Mouse (Mus musculus) fibroblast of lung, adult 2 months (primary cell): Measurements from ENCODE around the gene Srgn.
A peak's percentile ranks its signal among the peaks of the same experiment; 100 is the strongest.

Experiments used
- DNase-seq: peaks from one replicate; pipeline ENCODE4 v3.0.0-alpha.2; 2011; ENCODE audit warnings: low read depth

The Srgn gene

GRCm38 (mm10) chr10:62527351-62527750, at the start of gene Srgn:
Gene Srgn (minus strand): TSS chr10:62527451.
- no peak for DNase-seq

- no peak for DNase-seq
These were observed 47.8 kb upstream of the Srgn start for GRCm38 (mm10) chr10:62575001-62575400.

DNA sequence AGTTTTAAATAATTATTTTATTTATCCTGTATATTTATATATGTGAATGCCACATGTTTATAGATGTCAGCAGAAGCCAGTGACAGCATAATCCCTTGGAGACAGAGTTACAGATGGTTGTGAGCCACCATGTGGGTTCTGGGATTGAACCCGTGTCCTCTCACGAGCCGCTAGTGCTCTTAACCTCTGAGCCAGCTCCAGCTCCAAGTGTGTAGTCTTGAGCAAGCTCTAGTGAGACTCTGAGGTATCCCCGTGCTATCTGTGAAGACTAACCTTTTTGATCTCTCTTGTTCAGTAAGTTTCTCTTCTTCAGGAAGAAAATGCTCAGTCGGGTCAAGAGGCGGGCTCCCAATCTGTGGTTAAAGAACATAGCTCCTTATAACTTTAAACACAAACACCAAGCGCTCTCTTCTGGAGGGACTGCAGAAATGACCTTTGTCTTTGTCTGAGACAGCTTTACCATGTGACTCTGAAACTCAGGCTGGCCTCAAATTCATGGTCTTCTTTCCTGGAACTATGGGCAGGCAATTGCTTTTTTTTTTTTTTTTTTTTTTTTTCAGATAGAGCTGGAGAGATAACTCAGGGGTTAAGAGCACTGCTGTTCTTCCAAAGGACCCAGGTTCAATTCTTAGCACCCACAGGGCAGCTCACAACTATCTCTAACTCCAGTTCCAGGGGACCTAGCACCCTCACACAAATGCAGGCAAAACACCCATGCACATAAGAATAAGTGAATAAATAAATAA, 43.0 kb upstream of the Srgn start:
- no peak for DNase-seq

DNA sequence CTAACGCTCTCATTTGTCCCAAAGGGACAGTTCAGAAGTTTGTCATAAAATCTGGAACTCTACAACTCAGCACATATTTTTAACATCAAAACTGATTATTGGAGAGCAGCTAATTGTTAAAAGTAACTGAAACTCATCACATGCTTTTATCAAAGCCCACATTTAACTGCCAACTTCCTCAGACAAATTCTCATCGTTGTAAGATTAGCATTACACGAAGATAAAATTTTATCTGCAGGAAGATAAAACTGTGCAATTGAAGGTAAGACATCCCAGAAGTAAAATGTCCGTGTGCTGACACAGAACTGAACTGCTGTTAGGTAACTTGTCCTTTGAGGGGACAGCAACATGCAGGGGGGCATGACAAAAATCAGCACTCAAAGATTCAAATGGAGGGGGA, 41.6 kb upstream of the Srgn start:
- no peak for DNase-seq

DNA sequence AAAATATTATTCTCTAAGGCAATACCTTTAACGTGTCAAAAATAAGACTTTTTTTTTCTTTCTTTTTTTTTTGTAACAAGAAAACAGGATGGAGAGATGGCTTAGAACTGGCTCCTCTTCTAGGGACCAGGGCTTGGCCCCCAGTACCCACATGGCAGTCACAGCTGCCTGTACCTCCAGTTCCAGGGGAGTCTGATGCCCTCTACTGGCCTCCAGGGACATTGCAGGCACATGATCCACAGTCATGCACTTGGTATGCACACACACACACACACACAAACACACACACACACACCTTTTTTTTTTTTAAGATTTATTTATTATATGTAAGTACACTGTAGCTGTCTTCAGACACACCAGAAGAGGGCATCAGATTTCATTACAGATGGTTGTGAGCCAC, 30.5 kb upstream of the Srgn start:
- no peak for DNase-seq

DNA sequence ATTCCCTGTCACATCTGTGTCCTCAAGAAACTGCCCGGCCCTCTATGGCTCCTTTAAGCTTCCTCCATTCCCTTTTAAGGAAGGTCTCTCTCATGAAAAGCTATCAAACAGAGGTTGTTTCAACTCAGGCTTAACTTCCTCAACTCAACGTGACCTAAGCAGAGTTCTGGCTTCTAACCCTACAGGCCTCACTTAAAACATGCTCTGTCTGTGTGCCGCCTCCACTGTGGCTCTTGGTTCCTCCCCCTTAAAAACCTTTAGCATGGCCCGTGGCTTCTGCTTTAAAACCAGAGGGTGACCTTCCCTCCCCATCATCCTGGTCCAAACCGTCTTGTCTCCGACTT, 29.3 kb upstream of the Srgn start:
- no peak for DNase-seq

GRCm38 (mm10) chr10:62555705-62556557, 28.7 kb upstream of the Srgn start:
- DNase-seq, result no peak

DNA sequence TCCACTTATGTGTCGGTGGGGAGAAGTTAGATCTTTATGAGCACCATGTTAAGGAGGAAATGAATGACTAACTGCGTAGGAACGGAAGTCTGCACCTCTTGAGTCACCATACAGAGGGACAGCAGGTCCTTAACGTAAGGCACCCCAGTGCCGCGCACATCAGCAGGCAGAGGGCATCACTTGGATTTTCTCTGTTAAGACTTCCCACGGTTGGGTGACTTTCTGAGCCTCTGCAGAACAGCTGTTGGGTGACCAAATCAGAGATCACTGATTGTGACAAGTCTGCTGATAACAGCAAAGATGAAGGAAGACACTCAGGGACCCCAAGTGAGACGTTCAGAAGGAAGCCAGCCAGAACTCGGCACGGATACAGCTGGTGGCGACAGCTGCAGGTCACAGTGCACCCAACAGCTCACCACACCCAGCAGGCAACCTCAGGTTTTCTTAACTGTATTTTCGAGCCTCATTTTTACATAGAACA, 26.4 kb upstream of the Srgn start:
- no peak for DNase-seq

GRCm38 (mm10) chr10:62550787-62551300, 23.6 kb upstream of the Srgn start:
- no peak for DNase-seq

DNA sequence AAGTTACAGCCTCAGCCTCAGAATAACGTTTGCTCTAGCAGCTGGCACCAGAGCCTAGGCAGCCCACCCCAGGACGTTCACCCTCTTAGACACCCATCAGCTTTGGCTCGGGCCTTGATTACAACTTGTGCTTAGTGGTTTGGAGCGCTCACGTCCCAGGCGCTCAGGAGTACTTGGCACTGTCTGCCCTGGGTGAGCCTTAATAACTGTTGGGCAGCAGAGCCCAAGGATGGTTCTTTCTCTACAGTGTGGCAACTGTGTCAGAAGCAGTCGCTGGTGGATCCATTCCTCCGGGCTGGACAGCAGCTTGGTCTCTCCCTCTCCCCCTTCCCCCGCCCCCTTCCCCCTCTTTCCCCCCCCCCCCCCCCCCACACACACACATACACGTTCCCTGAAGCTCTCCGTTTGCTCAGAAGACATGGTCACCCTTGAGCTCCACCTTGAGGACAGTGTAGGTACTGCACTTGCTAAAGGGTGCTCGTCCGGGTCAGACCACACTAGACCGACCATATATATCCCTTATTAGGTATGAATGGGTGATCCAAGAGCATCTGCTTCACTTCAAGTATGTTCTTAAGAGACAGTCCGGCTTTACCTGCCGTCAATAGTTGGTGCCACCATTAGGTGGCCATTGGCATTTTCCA, 22.4 kb upstream of the Srgn start:
- peak; percentile 31 for DNase-seq

DNA sequence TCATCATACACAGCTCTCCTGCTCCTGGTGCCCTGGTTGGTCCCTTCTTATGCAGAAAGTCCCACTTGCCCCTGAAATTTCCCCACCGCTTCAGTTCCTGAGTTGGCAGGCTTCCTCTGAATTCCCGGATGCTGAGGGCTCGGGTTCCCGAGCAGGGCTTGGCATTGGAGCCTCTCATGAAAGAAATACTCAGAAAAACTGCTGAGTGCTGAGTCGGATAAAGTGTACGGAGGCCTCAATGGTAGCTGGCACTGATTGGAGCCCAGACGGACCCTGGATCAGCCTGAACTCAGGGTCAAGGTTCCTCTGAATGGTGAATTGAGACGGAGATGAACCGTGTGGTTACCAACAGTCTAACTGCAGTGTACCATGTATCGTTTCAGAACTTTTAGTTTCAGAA, 19.2 kb upstream of the Srgn start:
- DNase-seq, result no peak

DNA sequence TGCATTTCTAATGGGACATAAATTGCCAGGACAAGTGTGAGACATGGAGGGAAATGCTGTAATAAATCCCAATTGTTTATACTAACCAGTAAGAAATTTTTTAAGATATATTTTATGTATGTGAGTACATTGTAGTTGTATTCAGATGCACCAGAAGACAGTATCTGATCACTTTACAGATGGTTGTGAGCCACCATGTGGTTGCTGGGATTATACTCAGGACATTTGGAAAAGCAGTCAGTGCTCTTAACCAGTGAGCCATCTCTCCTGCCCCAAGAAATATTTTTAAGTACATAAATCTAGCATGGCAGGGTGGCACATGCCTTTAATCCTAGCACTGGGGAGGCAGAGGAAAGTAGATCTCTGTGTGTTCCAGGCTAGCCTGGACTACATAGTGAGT, 18.5 kb upstream of the Srgn start:
- no peak for DNase-seq

DNA sequence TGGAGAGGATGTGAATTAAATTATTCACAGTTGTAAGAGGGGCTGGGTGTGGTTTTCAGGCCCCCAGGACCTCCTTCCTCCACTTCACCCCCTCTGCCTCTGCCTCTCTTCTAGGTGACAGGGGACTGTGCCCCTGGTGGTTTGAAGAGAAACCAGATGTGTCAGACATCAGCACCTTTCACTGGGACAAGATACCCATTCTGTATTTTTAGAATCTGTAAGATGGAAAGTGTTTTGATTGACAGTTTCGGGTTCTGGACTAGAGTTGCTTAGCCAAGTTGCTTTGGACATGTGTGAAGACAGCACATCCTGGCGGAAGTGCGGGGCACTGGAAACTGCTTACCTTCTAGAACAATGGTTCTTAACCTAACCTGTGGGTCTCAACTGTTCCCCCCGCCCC, 17.1 kb upstream of the Srgn start:
- no peak for DNase-seq

DNA sequence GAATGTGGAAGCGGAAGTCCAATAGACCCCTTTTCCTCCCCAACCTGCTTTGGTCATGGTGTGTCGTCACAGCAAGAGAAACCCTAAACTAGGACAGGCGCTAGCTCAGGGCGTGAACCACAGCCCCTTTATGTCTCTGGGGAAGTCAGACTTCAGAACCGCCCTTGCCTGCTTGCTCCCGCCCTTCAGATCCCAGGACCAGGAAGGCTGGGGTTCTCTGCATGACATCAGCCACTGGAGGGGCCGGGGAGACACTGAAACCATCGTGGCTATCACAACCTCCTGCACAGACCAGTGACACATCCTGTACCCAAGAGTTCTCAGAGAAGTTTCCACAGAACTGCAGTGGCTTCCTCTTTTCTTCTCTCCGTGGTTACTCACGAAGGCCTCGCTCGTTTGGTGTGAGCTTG, 16.2 kb upstream of the Srgn start:
- DNase-seq, result no peak

GRCm38 (mm10) chr10:62542928-62543327, 15.7 kb upstream of the Srgn start:
- DNase-seq, result no peak

GRCm38 (mm10) chr10:62542507-62542906, 15.3 kb upstream of the Srgn start:
- DNase-seq, result no peak

- no peak for DNase-seq
These were observed 14.2 kb upstream of the Srgn start for GRCm38 (mm10) chr10:62541499-62541898.

DNA sequence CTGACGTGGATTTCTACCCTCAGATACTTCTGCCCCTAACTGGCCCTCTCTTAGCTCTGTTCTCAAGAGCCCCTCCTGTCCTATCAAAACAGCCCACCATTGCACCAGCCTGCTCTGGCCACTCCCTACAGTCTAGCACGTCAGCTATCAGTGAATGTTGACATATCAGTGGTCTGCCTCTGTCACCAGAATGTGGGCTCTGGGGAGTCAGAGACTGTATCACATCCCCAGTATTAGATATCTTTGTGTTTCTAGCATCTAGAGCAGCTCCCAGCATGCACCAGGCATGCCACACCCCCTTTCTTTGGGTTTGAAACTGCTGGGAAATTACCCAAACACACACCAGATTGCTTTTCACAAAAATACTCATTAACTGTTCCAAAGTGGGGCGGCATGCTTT, 13.5 kb upstream of the Srgn start:
- DNase-seq, result no peak

DNA sequence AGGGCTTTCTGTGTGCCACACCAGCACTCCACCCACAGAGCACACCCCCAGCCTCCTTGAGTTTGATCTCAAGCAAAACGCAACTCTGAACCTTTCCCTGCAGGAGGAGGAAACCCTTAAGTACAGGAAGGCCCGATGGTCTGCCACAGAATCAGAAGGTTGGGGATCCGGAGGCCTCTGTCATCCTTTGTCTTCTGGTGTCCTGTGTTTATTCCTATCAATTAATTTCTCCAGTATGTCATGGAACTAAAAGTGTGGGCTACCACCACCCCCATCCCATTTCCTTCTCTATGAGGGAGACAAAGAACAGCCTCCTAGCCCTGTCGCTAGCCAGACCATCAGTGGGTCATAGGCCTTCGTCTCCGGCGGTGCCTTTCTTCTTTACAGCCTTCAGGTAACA, 7.3 kb upstream of the Srgn start:
- DNase-seq, result no peak

GRCm38 (mm10) chr10:62532832-62533231, 5.6 kb upstream of the Srgn start:
- DNase-seq, result no peak

GRCm38 (mm10) chr10:62530183-62530582, 2.9 kb upstream of the Srgn start:
- DNase-seq, result no peak

- no peak for DNase-seq
These were observed 4.8 kb downstream of the Srgn start for GRCm38 (mm10) chr10:62522346-62522950.
